Mouse (Mus musculus): ENCODE results near the gene Susd1. TPM values are rescaled to one million over a fixed set of nuclear protein-coding genes. Genes with fewer than 3 reads are reported as not detected.

The Susd1 gene
- polyA plus RNA-seq, 1 experiment from 2014 or later = 8.3 TPM

- H3K9me3 ChIP-seq (ENCODE audit: control insufficient read depth, low read length) = no peaks in the 10 kb centered on the region
- no peaks in the 10 kb centered on the region for H3K27me3 ChIP-seq (replicated peaks; ENCODE audit: control insufficient read depth, insufficient read depth, low read length)
- 0 out of 2 replicates have a peak, but pooled peaks cover 2% of the 10 kb centered on the region for H3K4me1 ChIP-seq (replicated peaks; ENCODE audit: control insufficient read depth, insufficient read depth, low read length)
- H3K4me2 ChIP-seq (ENCODE audit: low read length) = peak overlapping the region; percentile 25
- H3K36me3 ChIP-seq (ENCODE audit: control insufficient read depth, insufficient read depth, low read length) = no peaks in the 10 kb centered on the region
- WGBS = 29% methylated on average over 12 of the region's 12 CpGs
- DNase-seq (ENCODE audit: low spot score) (no peak), ATAC-seq (replicated peaks; ENCODE audit: low FRiP score, low TSS enrichment, low read depth) (no peak)
- no peak overlapping the region for H3K4me3 ChIP-seq (ENCODE audit: low read depth, low read length)
- H3K9ac ChIP-seq (ENCODE audit: low read length) = no peak overlapping the region
- no peak overlapping the region for H3K27ac ChIP-seq (ENCODE audit: low read depth)
These were observed 56.3 kb downstream of the Susd1 start for GRCm38 (mm10) chr4:59382131-59382530.

DNA sequence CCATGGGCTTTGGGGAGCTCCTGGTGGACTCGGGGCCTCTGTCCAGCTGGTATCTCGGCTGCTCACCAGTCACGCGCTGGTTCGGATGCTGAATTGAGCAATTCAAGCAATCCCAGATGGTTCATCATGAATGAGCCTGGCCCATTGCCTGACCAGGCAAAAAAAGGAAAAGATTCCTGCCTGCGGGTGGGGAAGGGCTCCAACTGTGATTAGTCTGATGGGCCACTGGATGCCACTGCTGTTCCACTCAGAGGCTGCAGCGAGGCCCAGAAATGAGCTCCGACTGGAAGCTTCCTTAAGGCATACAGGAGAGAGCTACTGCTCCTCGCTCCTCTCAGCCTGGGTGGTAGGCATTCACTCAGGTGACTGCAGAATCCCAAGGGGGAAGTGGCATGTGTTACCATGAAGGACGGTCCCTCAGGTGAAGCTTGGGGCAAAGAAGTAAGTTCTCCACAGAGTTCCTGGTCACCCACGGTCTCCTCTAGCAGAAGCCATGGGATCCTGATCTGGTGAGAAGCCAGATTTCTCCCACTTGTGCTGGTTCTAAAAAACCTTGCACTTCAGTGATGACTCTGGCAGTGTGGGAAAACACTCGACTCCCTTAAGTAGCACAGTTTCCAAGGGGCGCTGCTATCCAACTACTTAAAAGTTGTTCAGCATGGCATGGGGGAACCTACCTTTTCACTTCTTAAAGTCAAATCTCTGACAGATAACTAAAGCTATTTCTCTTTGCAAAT lies 57.3 kb downstream of the Susd1 start:
- ATAC-seq (replicated peaks; ENCODE audit: low FRiP score, low TSS enrichment, low read depth) = no peak
- Histone ChIP-seq H3K9me3 (ENCODE audit: control insufficient read depth, low read length) (no peaks in the 10 kb centered on the region), H3K4me2 (ENCODE audit: low read length) (no peak overlapping the region), H3K4me1 (replicated peaks; ENCODE audit: control insufficient read depth, insufficient read depth, low read length) (0 out of 2 replicates have a peak, but pooled peaks cover 2% of the 10 kb centered on the region), H3K4me3 (ENCODE audit: low read depth, low read length) (no peak overlapping the region), H3K27me3 (replicated peaks; ENCODE audit: control insufficient read depth, insufficient read depth, low read length) (no peaks in the 10 kb centered on the region), H3K36me3 (ENCODE audit: control insufficient read depth, insufficient read depth, low read length) (no peaks in the 10 kb centered on the region), H3K27ac (ENCODE audit: low read depth) (no peak overlapping the region), H3K9ac (ENCODE audit: low read length) (no peak overlapping the region)
- no peak for DNase-seq (ENCODE audit: low spot score)
- 77% methylated on average over 13 of the region's 13 CpGs for WGBS

DNA sequence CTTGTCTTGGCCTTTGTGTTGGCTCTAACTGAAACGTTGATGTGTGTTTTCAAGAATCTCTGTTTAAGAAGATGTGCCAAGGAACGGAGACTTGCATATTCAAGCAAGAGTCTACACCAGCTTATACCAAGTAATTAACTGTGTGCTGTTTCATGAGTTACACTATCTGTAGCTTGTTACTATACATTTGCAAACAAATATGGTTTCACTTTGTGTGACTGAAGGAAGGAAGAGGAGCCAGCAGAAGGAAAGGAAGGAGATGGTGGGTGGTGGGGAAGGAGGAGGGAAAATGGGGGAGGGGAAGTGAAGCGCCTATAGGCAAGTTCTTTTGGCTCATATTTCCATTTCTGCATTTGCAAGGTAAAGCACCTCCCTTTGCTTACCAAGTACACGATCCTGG lies 58.0 kb downstream of the Susd1 start:
- WGBS = 84% methylated on average over 4 of the region's 4 CpGs
- no peak for ATAC-seq (replicated peaks; ENCODE audit: low FRiP score, low TSS enrichment, low read depth)
- H3K4me1 ChIP-seq (replicated peaks; ENCODE audit: control insufficient read depth, insufficient read depth, low read length) = 0 out of 2 replicates have a peak, but pooled peaks cover 2% of the 10 kb centered on the region
- H3K4me2 ChIP-seq (ENCODE audit: low read length) = no peak overlapping the region
- no peak overlapping the region for H3K4me3 ChIP-seq (ENCODE audit: low read depth, low read length)
- no peak overlapping the region for H3K9ac ChIP-seq (ENCODE audit: low read length)
- no peaks in the 10 kb centered on the region for H3K9me3 ChIP-seq (ENCODE audit: control insufficient read depth, low read length)
- no peaks in the 10 kb centered on the region for H3K36me3 ChIP-seq (ENCODE audit: control insufficient read depth, insufficient read depth, low read length)
- no peaks in the 10 kb centered on the region for H3K27me3 ChIP-seq (replicated peaks; ENCODE audit: control insufficient read depth, insufficient read depth, low read length)
- no peak overlapping the region for H3K27ac ChIP-seq (ENCODE audit: low read depth)
- DNase-seq (ENCODE audit: low spot score) = no peak

DNA sequence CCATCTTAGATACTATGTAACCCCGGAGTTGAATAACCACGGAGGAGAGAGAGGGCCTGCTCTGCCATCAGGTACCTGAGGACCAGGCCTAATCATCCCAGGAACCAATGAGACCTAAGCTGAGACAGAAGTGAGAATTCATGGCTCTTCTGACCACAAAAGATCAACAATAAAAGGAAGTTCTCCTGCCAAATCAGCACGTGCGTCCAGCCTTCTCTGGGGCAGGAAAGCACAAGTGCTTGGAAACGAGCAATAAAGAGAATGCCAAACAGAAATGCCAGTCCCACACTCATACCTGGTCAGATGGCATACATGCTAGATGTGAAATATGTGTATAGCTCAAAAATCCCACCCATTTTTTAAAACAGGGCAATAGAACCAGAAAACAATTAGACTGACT lies 58.6 kb downstream of the Susd1 start:
- no peaks in the 10 kb centered on the region for H3K36me3 ChIP-seq (ENCODE audit: control insufficient read depth, insufficient read depth, low read length)

DNA sequence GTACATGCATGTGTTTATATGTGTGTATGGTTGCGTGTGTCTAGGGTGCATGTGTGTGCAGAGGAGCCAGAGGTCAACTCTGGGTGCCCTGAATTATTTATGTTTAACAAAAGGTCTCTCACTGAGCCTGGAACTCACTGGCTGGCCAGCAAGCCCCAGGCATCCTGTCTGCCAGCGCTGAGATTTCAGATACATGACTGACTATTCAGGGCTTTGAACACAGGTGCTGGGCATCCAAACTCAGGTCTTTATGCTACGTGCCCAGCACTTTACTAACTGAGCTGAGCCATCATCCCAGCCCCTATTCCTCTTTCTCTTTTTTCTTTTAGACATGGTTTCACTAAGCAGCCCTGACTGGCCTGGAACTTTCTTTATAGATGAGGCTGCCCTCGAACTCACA lies 59.8 kb downstream of the Susd1 start:
- ATAC-seq (replicated peaks; ENCODE audit: low FRiP score, low TSS enrichment, low read depth) = no peak
- Histone ChIP-seq H3K9me3 (ENCODE audit: control insufficient read depth, low read length) (no peaks in the 10 kb centered on the region), H3K27ac (ENCODE audit: low read depth) (no peak overlapping the region), H3K4me2 (ENCODE audit: low read length) (no peak overlapping the region), H3K36me3 (ENCODE audit: control insufficient read depth, insufficient read depth, low read length) (no peaks in the 10 kb centered on the region), H3K9ac (ENCODE audit: low read length) (no peak overlapping the region), H3K27me3 (replicated peaks; ENCODE audit: control insufficient read depth, insufficient read depth, low read length) (no peaks in the 10 kb centered on the region), H3K4me1 (replicated peaks; ENCODE audit: control insufficient read depth, insufficient read depth, low read length) (no peaks in the 10 kb centered on the region), H3K4me3 (ENCODE audit: low read depth, low read length) (no peak overlapping the region)
- DNase-seq (ENCODE audit: low spot score) = no peak
- 87% methylated on average over 4 of the region's 4 CpGs for WGBS

More for the DNA sequence above, 58.6 kb downstream of the Susd1 start:
- Histone ChIP-seq H3K4me2 (ENCODE audit: low read length) (no peak overlapping the region), H3K27me3 (replicated peaks; ENCODE audit: control insufficient read depth, insufficient read depth, low read length) (no peaks in the 10 kb centered on the region), H3K4me1 (replicated peaks; ENCODE audit: control insufficient read depth, insufficient read depth, low read length) (0 out of 2 replicates have a peak, but pooled peaks cover 1% of the 10 kb centered on the region), H3K9me3 (ENCODE audit: control insufficient read depth, low read length) (no peaks in the 10 kb centered on the region), H3K27ac (ENCODE audit: low read depth) (no peak overlapping the region), H3K4me3 (ENCODE audit: low read depth, low read length) (no peak overlapping the region), H3K9ac (ENCODE audit: low read length) (no peak overlapping the region)
- DNase-seq (ENCODE audit: low spot score) (no peak), ATAC-seq (replicated peaks; ENCODE audit: low FRiP score, low TSS enrichment, low read depth) (no peak)
- 82% methylated on average over 5 of the region's 5 CpGs for WGBS

GRCm38 (mm10) chr4:59374271-59374938 lies 64.0 kb downstream of the Susd1 start:
- Histone ChIP-seq H3K4me2 (ENCODE audit: low read length) (no peak overlapping the region), H3K4me1 (replicated peaks; ENCODE audit: control insufficient read depth, insufficient read depth, low read length) (no peaks in the 10 kb centered on the region), H3K9ac (ENCODE audit: low read length) (no peak overlapping the region), H3K27ac (ENCODE audit: low read depth) (no peak overlapping the region), H3K27me3 (replicated peaks; ENCODE audit: control insufficient read depth, insufficient read depth, low read length) (no peaks in the 10 kb centered on the region), H3K4me3 (ENCODE audit: low read depth, low read length) (no peak overlapping the region), H3K9me3 (ENCODE audit: control insufficient read depth, low read length) (no peaks in the 10 kb centered on the region), H3K36me3 (ENCODE audit: control insufficient read depth, insufficient read depth, low read length) (0 out of 2 replicates have a peak, but pooled peaks cover 2% of the 10 kb centered on the region)
- no peak for DNase-seq (ENCODE audit: low spot score)
- 73% methylated on average over 10 of the region's 10 CpGs for WGBS
- ATAC-seq (replicated peaks; ENCODE audit: low FRiP score, low TSS enrichment, low read depth) = no peak

GRCm38 (mm10) chr4:59372546-59373157 lies 65.8 kb downstream of the Susd1 start:
- no peaks in the 10 kb centered on the region for H3K4me1 ChIP-seq (replicated peaks; ENCODE audit: control insufficient read depth, insufficient read depth, low read length)
- ATAC-seq (replicated peaks; ENCODE audit: low FRiP score, low TSS enrichment, low read depth) (no peak), DNase-seq (ENCODE audit: low spot score) (no peak)
- WGBS = 69% methylated on average over 5 of the region's 5 CpGs
- H3K9me3 ChIP-seq (ENCODE audit: control insufficient read depth, low read length) = no peaks in the 10 kb centered on the region
- 0 out of 2 replicates have a peak, but pooled peaks cover 2% of the 10 kb centered on the region for H3K36me3 ChIP-seq (ENCODE audit: control insufficient read depth, insufficient read depth, low read length)
- no peak overlapping the region for H3K9ac ChIP-seq (ENCODE audit: low read length)
- H3K4me2 ChIP-seq (ENCODE audit: low read length) = no peak overlapping the region
- no peak overlapping the region for H3K27ac ChIP-seq (ENCODE audit: low read depth)
- H3K4me3 ChIP-seq (ENCODE audit: low read depth, low read length) = no peak overlapping the region
- H3K27me3 ChIP-seq (replicated peaks; ENCODE audit: control insufficient read depth, insufficient read depth, low read length) = no peaks in the 10 kb centered on the region

GRCm38 (mm10) chr4:59371910-59372309 lies 66.5 kb downstream of the Susd1 start:
- Histone ChIP-seq H3K4me3 (ENCODE audit: low read depth, low read length) (no peak overlapping the region), H3K4me2 (ENCODE audit: low read length) (no peak overlapping the region), H3K4me1 (replicated peaks; ENCODE audit: control insufficient read depth, insufficient read depth, low read length) (no peaks in the 10 kb centered on the region), H3K27me3 (replicated peaks; ENCODE audit: control insufficient read depth, insufficient read depth, low read length) (no peaks in the 10 kb centered on the region), H3K27ac (ENCODE audit: low read depth) (no peak overlapping the region), H3K36me3 (ENCODE audit: control insufficient read depth, insufficient read depth, low read length) (0 out of 2 replicates have a peak, but pooled peaks cover 2% of the 10 kb centered on the region), H3K9me3 (ENCODE audit: control insufficient read depth, low read length) (no peaks in the 10 kb centered on the region), H3K9ac (ENCODE audit: low read length) (no peak overlapping the region)
- ATAC-seq (replicated peaks; ENCODE audit: low FRiP score, low TSS enrichment, low read depth) = no peak
- 87% methylated on average over 5 of the region's 5 CpGs for WGBS
- no peak for DNase-seq (ENCODE audit: low spot score)
